Mouse (Mus musculus): ENCODE data around the gene Bbs4. TPM values are rescaled to one million over a fixed set of nuclear protein-coding genes. Genes with fewer than 3 reads are reported as not detected.
A peak's percentile ranks its signal among the peaks of the same experiment; 100 is the strongest.

The Bbs4 gene
- total RNA-seq, 2 experiments from 2014 or later = 3.3 to 19.4 TPM

- no peak for ATAC-seq (replicated peaks; ENCODE audit: poor library complexity, severe bottlenecking)
These were observed 56.9 kb downstream of the Bbs4 start for GRCm38 (mm10) chr9:59296419-59296818.

- no peak for ATAC-seq (replicated peaks; ENCODE audit: poor library complexity, severe bottlenecking)
These were observed 60.8 kb downstream of the Bbs4 start for GRCm38 (mm10) chr9:59292493-59292875.

DNA sequence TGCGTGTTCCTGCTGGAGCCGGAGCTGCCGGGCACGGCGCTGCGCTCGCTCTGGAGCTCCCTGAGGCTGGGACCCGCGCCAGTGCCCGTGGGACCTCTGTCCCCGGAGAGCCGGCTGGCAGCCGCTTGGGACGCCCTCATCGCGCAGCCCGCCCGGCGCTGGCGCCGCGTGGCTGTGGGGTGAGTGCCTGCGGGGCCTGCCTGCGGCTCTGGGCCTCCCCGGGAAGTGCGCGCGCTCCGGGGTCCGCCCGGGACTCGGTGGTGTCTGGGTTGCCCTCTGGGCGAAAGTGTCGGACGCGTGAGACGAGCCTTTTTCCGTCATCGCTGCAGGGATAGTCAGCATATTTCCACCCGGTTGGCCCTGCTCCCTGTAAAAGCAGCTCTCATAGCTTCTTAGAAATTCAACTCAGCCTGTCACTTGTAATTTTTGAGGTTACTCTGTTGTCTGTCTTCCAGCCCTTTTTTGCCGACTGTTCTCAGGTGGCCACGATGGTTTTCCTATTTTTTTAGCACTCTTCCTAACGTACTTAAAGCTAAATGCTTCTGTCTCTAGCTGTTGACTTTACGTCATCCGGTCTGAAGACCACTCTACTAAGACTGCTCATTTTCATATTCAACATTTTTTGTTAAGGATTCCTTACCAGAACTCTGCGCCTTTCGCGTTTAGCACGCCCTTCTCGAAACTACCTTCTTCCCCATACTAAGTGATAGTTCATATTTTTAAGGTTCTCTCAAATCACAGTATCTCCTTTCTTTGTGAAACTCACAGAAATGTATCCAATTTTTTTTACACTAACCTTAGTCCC, 61.4 kb downstream of the Bbs4 start:
- no peak; the same call in 1 of the 2 replicates for ATAC-seq (replicated peaks; ENCODE audit: poor library complexity, severe bottlenecking)

DNA sequence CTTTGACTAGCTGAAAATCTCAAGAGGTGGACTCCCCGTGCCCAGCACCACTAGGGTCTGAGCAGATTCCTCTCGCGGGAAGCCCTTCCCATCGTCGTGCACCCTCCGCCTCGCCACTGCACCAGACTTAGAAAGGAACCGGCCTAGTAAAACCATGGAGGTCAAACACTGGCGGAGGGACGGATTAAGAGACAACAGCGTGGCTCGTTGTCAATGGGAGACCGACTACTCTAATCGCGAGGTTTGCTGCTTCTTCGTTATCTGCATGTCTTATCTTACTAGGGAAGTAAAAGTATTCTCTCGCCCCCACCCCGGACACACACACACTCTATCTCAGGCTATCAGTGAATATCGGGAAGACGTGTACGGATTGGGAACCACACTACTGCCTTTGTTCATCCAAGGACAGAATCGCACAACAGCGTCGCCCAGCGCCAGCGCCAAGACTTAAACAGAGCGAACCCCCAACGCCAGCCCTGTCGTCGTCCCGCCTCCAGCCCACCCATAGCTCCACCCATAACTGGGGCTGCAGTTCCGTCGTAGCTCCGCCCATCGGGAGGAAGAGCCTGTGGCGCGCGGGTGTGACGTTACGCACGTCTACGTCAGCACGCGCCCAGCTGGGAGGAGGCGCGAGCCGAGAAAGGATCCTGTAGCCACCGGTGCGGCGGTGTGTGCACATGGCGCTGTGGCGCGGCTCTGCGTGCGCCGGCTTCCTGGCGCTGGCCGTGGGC, 62.2 kb downstream of the Bbs4 start, which contains the start of gene Adpgk:
Adpgk (plus strand) TSS at position 602 of the 731 bp plus-strand sequence.
- ATAC-seq (replicated peaks; ENCODE audit: poor library complexity, severe bottlenecking) = peak; percentile 85

GRCm38 (mm10) chr9:59289529-59290115, 63.7 kb downstream of the Bbs4 start:
- ATAC-seq (replicated peaks; ENCODE audit: poor library complexity, severe bottlenecking) = no peak

- no peak for ATAC-seq (replicated peaks; ENCODE audit: poor library complexity, severe bottlenecking)
These were observed 64.5 kb downstream of the Bbs4 start for GRCm38 (mm10) chr9:59288685-59289410.

- peak; percentile 51 for ATAC-seq (replicated peaks; ENCODE audit: poor library complexity, severe bottlenecking)
These were observed 65.2 kb downstream of the Bbs4 start for GRCm38 (mm10) chr9:59288058-59288457.

DNA sequence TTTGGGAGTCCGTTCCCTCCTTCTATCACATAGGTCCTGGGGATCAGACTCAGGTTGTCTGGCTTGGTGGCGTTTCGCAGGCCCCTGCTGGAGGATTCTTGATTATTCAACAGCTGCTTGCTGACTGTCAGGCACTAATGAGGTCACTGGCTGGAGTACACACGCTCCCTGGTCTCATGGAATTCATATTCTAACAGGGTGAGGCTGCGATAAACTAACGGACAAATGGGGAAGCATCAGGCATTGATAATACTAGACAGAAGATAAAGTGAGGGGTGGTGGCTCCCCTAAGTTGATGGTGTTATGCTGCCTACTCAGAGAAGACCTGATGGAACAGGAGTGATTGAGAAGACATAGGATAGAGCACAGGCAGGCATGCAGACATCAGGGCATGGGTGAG, 67.7 kb downstream of the Bbs4 start:
- no peak for ATAC-seq (replicated peaks; ENCODE audit: poor library complexity, severe bottlenecking)

GRCm38 (mm10) chr9:59282683-59282986, 70.7 kb downstream of the Bbs4 start:
- ATAC-seq (replicated peaks; ENCODE audit: poor library complexity, severe bottlenecking) = no peak

GRCm38 (mm10) chr9:59281871-59282682, 71.2 kb downstream of the Bbs4 start:
- peak; percentile 62 for ATAC-seq (replicated peaks; ENCODE audit: poor library complexity, severe bottlenecking)

DNA sequence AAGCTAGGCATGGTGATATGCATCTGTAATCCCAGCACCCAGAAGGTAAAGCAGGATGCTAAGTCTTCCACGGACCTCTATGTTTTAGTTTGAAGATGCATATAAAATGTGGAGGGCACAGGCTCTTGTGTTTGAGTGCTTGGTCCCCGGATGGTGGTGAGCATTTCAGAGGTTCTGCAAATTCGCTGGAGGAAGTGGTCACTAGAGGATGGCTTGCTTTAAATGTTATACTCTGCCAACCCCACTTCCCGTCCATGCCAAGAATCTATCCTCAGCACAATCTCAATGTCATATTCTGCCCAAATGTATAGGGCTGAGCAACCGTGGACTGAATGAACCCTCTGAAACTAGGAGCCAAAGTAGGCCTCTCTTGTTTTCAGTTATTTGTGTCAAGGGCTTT, 72.4 kb downstream of the Bbs4 start:
- peak; percentile 59 for ATAC-seq (replicated peaks; ENCODE audit: poor library complexity, severe bottlenecking)

GRCm38 (mm10) chr9:59278694-59279093, 74.6 kb downstream of the Bbs4 start:
- no peak for ATAC-seq (replicated peaks; ENCODE audit: poor library complexity, severe bottlenecking)

GRCm38 (mm10) chr9:59278199-59278598, 75.1 kb downstream of the Bbs4 start:
- no peak for ATAC-seq (replicated peaks; ENCODE audit: poor library complexity, severe bottlenecking)

DNA sequence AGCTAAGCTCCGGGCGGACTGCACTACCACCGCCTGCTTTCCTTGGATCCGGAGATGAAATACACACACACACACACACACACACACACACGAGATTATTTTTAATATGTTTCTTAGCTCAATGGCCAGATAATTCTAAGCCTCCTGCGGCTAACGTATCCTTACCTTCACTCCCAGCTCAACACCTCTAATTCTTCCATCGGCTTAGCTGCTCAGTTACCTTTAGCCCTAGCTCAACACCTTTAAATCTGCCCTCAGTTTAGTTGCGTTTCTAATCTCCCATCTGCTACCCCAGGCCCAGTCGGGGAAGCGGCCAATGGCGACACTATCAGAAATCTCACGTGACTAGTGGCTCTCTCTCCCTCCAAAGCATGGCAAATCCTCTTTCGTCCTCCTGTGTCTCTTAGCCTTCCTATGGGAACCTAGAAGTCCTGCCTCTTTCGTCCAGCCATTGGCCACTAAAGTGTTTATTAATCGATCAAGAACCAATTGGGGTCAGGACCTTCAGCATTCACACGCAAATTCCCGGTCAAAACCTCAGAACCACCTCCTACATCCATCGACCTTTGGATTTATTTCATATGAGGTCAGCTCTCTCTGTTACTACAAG, 78.4 kb downstream of the Bbs4 start:
- ATAC-seq (replicated peaks; ENCODE audit: poor library complexity, severe bottlenecking) = no peak

DNA sequence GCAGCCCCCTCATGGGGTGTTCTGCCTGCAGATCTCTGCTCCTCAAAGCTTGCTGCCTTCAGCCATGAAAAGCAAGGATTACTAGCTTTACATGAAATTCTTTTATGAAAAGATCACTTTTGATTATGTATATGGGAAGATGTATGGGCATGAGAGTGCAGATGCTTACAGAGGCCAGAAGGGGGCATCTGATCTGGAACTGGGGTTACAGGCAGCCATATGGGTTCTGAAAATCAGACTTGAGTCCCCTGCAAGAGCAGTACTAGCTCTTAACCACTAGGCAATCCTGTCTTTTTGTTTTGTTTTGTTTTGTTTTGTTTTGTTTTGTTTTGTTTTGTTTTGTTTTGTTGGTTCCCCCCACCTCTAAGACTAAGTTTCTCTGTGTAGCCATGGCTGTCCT, 80.1 kb downstream of the Bbs4 start:
- no peak for ATAC-seq (replicated peaks; ENCODE audit: poor library complexity, severe bottlenecking)

Measured in granulocyte monocyte progenitor cell, adult 5-6 weeks (primary cell).